Mouse (Mus musculus) kidney, adult 2 months (tissue): ENCODE results near the gene C9orf72. TPM values are rescaled to one million over a fixed set of nuclear protein-coding genes. Genes with fewer than 3 reads are reported as not detected.

Experiments
- DNase-seq: peaks from one replicate; pipeline ENCODE4 v3.0.0; 2021
- H3K27ac ChIP-seq: fragments of 200-500 bp; 2 replicates; pipeline ENCODE4 v1.5.1; 2012; ENCODE audit warnings: low read depth, low read length, control low read depth, inconsistent platforms; ENCODE audit not compliant: insufficient read depth
- H3K27me3 ChIP-seq: fragments of 200-500 bp; replicated peaks from 2 replicates; pipeline ENCODE4 v1.6.1; 2012; ENCODE audit warnings: mild to moderate bottlenecking, moderate library complexity, low read length, inconsistent platforms; ENCODE audit not compliant: control insufficient read depth, insufficient read depth
- H3K36me3 ChIP-seq: fragments of 200-500 bp; 2 replicates; pipeline ENCODE4 v1.6.1; 2012; ENCODE audit warnings: mild to moderate bottlenecking, moderate library complexity, low read length, inconsistent platforms; ENCODE audit not compliant: control insufficient read depth, insufficient read depth
- H3K4me1 ChIP-seq: fragments of 200-500 bp; 2 replicates; pipeline ENCODE4 v1.6.1; 2011; ENCODE audit warnings: low read length; ENCODE audit not compliant: control insufficient read depth, insufficient read depth
- H3K4me3 ChIP-seq: fragments of 200-500 bp; 2 replicates; pipeline ENCODE4 v1.5.1; 2011; ENCODE audit warnings: mild to moderate bottlenecking, low read depth, low read length, control low read depth; ENCODE audit not compliant: insufficient read depth
- CTCF ChIP-seq: fragments of 200-500 bp; conservative IDR thresholded peaks from 2 replicates; pipeline ENCODE4 v1.5.1; 2011; ENCODE audit warnings: low read depth, mild to moderate bottlenecking, control low read depth, low read length, moderate library complexity, mixed read lengths; ENCODE audit not compliant: insufficient read depth, insufficient read length
- POLR2A ChIP-seq: fragments of 200-500 bp; IDR thresholded peaks from one replicate; pipeline ENCODE4 v1.6.1; 2011; ENCODE audit warnings: low read depth, low read length, control low read depth
- WGBS: fragments of 180-500 bp; shearing (Covaris S2); methylation state at CpG from one replicate; pipeline ENCODE4 v1.1.7; 2018; 5-methylcytosine and 5-hydroxymethylcytosine counted together
- polyA plus RNA-seq: library from polyadenylated mRNA; depleted of rRNA; stranded (reverse); fragments of >200 nt; gene quantifications from 2 replicates; pipeline ENCODE4 v1.2.3, GENCODE M21; 2012

C9orf72 gene
- polyA plus RNA-seq, 1 experiment = 6.6 TPM

DNA sequence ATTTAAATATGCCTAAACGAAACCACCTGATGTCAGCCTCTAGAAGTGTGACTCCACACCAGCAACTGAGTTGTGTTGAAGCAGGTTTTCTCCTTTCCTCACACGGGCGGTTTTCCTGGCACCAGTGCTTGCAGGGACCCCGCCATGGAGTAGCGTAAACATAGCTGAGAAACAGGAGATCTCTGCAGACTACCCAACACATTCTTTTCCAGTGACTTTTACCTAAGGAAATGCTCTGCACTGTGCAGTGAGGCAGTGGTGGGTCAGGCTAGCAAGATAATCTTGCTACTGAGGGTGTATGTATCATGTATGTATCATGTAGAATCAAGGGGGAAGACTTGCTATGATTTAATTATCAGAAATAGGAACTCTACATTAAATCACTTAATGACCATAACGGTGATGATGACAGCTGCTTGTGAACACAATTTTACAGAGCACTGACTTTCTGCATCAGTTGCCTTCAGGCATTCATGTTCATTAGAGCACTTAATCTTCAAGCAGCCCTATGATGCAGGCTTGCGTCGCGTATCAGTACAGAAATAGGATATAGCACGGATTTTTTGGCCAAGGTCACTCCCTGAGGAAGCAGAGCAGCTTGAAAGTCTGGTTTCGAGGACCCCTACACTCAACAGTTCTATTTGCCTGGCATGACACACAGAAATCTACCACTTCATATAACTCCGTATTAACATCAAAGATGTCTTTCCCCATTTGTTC is 47.9 kb downstream of the C9orf72 start:
- no peak for DNase-seq
- TF ChIP-seq CTCF (no peak), POLR2A (no peak)
- Histone ChIP-seq H3K36me3 (no peaks in the 10 kb centered on the region), H3K27me3 (no peaks in the 10 kb centered on the region), H3K4me3 (no peak overlapping the region), H3K27ac (no peak overlapping the region), H3K4me1 (no peaks in the 10 kb centered on the region)
- WGBS = 57% methylated on average over 12 of the region's 12 CpGs

- 91% methylated on average over 2 of the region's 2 CpGs for WGBS
- Histone ChIP-seq H3K36me3 (no peaks in the 10 kb centered on the region), H3K4me3 (no peak overlapping the region), H3K4me1 (no peaks in the 10 kb centered on the region), H3K27me3 (no peaks in the 10 kb centered on the region), H3K27ac (no peak overlapping the region)
- DNase-seq = no peak
- TF ChIP-seq POLR2A (no peak), CTCF (no peak)
These were observed 50.4 kb downstream of the C9orf72 start for GRCm38 (mm10) chr4:35175566-35175965.

DNA sequence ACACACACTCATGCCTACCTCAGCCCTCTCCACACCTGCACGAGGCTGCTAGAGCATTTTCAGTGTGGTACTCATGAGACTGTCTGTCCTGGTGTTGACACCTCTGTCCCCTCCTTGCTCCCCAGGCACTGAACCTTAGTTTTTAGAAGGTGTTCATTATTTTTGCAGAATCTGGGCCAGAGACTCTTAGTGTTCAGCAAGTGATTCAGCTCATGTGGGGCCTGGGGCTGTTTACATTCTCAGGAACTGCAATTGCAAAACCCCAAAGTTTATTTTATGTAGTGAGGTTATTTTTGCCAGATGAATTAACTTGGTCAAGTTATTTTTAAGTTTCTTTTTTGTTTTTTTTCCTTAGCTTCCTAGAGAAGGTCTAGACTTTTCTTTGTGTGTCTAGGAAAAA is 52.4 kb downstream of the C9orf72 start:
- H3K36me3 ChIP-seq = no peaks in the 10 kb centered on the region
- no peaks in the 10 kb centered on the region for H3K27me3 ChIP-seq
- TF ChIP-seq POLR2A = no peak
- no peak overlapping the region for H3K4me3 ChIP-seq
- no peak for DNase-seq
- no peak overlapping the region for H3K27ac ChIP-seq
- H3K4me1 ChIP-seq = no peaks in the 10 kb centered on the region
- WGBS = 63% methylated on average over 1 of the region's 1 CpGs

DNA sequence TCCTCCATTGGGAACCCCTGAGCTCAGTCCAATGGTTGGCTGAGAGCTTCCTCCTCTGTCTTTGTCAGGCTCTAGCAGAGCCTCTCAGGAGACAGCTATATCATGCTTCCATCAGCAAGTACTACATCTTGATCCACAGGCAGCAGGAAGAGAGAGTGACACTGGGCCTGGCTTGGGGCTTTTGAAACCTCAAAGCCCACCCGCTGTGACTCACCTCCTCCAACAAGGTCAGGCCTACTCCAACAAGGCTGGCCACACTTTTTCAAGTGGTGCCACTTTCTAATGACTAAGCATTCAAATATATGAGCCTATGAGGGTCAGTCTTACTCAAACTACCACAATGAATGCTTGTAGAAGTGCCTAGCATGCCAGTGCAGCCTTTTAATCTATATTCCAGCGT is 53.5 kb downstream of the C9orf72 start:
- Histone ChIP-seq H3K4me3 (no peak overlapping the region), H3K27ac (no peak overlapping the region), H3K36me3 (no peaks in the 10 kb centered on the region), H3K4me1 (no peaks in the 10 kb centered on the region), H3K27me3 (no peaks in the 10 kb centered on the region)
- TF ChIP-seq CTCF (no peak), POLR2A (no peak)
- 98% methylated on average over 2 of the region's 2 CpGs for WGBS
- no peak for DNase-seq

DNA sequence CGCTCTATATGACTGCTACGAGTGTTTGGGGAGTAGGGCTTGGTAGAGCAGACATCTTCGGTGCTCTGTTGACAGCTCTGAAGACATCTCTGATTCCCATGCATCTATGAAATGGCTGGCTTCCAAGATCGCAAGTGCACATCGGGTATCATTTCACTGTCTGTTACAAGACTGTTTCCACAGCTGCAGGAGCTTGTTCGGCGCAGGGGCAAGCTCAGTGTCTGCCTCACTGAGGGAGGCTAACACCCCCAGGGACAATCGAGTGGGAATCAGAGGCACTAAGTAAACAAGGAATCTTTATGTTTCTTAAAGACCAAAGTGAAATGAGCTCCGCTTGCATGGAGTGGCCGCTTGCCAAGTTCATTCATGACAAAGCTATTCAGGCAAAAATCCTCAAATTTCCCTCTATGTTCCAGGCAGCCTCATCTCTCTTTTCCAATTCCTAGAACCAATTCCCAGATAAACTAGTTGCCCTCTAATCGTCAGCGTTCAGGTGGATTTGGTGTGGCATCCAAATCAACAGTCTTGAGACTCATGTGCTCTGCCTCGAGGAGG is 56.3 kb downstream of the C9orf72 start:
- Histone ChIP-seq H3K36me3 (no peaks in the 10 kb centered on the region), H3K27me3 (no peaks in the 10 kb centered on the region), H3K4me1 (0 out of 2 replicates have a peak, but pooled peaks cover 5% of the 10 kb centered on the region), H3K4me3 (no peak overlapping the region), H3K27ac (no peak overlapping the region)
- no peak for DNase-seq
- TF ChIP-seq POLR2A = no peak
- no peak for TF ChIP-seq CTCF
- WGBS = 52% methylated on average over 13 of the region's 13 CpGs

DNA sequence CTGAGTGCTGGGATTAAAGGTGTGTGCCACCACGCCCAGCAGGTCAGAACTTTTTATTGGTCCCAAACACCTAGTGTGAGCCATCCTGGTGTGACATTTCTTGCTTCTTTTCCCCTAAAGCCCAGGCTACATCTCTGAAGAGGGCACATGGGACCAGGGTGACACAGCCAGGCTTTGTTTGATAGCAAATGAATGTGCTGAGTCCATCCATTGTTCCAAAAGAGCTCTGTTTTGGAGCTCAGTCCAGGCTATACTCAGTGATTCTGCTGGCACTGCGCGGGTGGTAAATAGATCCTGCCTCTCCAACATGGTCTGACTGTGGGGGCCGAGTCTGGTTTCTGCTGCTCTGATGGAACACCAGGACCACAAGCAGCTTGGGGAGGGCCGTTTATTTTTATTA is 58.1 kb downstream of the C9orf72 start:
- Histone ChIP-seq H3K4me3 (no peak overlapping the region), H3K36me3 (no peaks in the 10 kb centered on the region), H3K27ac (no peak overlapping the region), H3K27me3 (no peaks in the 10 kb centered on the region), H3K4me1 (0 out of 2 replicates have a peak, but pooled peaks cover 5% of the 10 kb centered on the region)
- no peak for TF ChIP-seq CTCF
- TF ChIP-seq POLR2A = no peak
- no peak for DNase-seq
- 72% methylated on average over 5 of the region's 5 CpGs for WGBS

DNA sequence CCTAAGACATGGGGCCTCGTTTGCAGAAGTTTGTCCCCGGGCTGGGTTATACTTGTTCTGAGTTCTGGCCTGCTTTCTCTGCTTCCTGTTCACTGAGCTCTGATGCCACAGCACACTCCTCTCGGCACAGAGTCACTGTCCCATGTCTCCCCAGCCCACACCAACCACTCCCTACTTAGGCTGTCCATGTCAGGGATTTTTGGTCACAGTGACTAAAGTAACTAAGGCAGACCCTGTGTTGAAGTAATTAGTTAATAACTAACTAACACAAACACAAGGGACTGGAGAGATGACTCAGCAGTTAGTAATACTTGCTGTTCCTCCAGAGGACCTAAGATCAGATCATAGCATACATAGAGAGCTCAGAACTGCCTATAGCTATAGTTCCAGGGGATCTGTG is 60.0 kb downstream of the C9orf72 start:
- Histone ChIP-seq H3K36me3 (no peaks in the 10 kb centered on the region), H3K4me3 (no peak overlapping the region), H3K4me1 (0 out of 2 replicates have a peak, but pooled peaks cover 5% of the 10 kb centered on the region), H3K27me3 (no peaks in the 10 kb centered on the region), H3K27ac (no peak overlapping the region)
- WGBS = 40% methylated on average over 3 of the region's 3 CpGs
- TF ChIP-seq POLR2A = no peak
- no peak for TF ChIP-seq CTCF
- peak; percentile 61 for DNase-seq
